Mouse (Mus musculus): ENCODE results near the gene Sept11.

GRCm38 (mm10) chr5:93112290-93112689 lies 19.1 kb downstream of the Sept11 start:
- no peak for TF ChIP-seq CTCF (IDR thresholded peaks at IDR 0.05; ENCODE audit: borderline replicate concordance, insufficient read depth, low read depth, low read length)
- no peak for TF ChIP-seq POLR2A (IDR thresholded peaks at IDR 0.05; ENCODE audit: borderline replicate concordance, insufficient read depth, low read length)
